Mouse (Mus musculus): ENCODE measurements around the gene Nrsn2.

- TF ChIP-seq CTCF (IDR thresholded peaks at IDR 0.05; ENCODE audit: low read depth, low read length) (peak; percentile 97), GATA1 (IDR thresholded peaks at IDR 0.05; ENCODE audit: borderline replicate concordance, low read length) (no peak)
Observed at GRCm38 (mm10) chr2:152363245-152364147, 12.9 kb downstream of the Nrsn2 start.
